Mouse (Mus musculus) stomach, postnatal 0 days (tissue): ENCODE measurements around the gene Ncmap.

Experiments used
- CTCF ChIP-seq: IDR thresholded peaks from 2 replicates; pipeline ENCODE4 v1.5.1; 2016; ENCODE audit warnings: antibody characterized with exemption, low read depth, mild to moderate bottlenecking, moderate library complexity
- EP300 ChIP-seq: optimal IDR thresholded peaks from 2 replicates; pipeline ENCODE3; 2016; ENCODE audit warnings: antibody characterized with exemption

DNA sequence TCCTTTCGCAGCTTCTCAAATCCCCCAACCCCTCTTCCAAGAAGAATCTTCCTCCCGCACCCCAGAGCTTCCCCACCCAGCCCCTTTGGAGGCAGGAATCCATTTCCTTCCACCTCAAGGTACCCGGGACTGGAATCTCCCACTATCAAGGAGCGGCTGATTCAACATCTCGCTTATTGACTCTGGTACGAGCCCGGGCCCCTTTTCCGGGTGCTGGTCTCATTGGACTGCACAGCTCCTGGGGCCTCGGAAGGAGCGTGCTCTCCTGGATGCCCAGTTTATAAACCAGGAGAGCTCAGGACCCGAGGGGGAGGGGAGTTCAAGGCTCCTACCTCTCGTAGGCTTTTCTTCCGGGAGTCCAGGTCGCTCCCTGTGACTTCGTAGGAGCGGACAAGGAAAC is 476 bp downstream of the Ncmap start:
- TF ChIP-seq CTCF (no peak), EP300 (no peak)
